Mouse (Mus musculus) MN1 (cell line): ENCODE measurements around the gene Gm3629.
"Not testable (repeated sequence)": the region's sequence is repeated elsewhere in the genome, so short reads cannot be mapped to it uniquely, and the experiment has no call there.

Experiments used
- DNase-seq: peaks from one replicate; pipeline ENCODE4 v3.0.0-alpha.2; 2016; ENCODE audit warnings: low spot score

The Gm3629 gene

DNA sequence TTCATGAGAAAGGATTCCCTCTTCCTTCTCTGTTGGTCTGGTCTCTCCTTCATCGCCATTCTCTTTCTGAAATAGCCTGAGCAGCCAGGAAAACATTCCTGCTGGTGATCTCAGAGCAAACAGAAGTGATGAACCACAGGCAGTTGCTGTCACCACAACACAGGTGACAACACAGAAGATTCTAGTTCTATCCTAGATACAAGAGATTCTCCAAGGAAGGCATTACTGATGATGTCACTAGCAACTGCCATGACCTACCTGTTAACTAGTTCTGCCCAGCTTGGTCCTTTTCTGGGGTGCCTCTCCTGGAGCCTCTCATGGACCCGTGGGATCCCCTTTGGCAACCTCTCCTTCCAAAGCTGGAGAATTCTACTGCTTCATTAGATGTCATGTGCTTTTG, at the start of gene Gm3629:
Gene Gm3629 (minus strand): TSS at position 101 of the 400 bp plus-strand sequence.
- not testable (repeated sequence) for DNase-seq

DNA sequence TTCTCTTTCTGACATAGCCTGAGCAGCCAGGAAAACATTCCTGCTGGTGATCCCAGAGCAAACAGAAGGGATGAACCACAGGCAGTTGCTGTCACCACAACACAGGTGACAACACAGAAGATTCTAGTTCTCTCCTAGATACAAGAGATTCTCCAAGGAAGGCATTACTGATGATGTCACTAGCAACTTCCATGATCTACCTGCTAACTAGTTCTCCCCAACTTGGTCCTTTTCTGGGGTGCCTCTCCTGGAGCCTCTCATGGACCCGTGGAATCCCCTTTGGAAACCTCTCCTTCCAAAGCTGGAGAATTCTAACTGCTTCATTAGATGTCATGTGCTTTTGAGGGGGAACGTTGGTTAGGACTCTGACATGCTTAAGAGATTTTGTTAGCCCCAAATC, 31.9 kb upstream of the Gm3629 start, which contains the start of gene Gm3460:
Gene Gm3460 (minus strand): TSS at position 101 of the 400 bp plus-strand sequence.
- DNase-seq: not testable (repeated sequence)

DNA sequence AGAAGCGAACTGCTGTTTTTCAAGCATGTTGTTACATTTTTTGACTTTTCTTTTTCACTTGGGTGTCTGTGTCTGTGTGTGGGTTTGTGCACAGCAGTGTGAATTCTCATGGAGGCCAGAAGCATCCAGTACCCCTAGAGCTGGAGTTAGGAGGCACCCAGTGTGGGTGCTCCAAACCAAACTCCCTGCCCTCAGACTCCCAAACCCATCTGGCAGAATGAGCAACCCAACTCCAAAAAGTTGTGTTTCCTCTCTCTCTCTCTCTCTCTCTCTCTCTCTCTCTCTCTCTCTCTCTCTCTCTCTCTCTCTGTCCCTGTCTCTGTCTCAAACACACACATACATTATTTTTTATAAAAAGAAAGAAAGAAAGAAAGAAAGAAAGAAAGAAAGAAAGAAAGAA, 16.0 kb upstream of the Gm3629 start:
- DNase-seq: not testable (repeated sequence)

DNA sequence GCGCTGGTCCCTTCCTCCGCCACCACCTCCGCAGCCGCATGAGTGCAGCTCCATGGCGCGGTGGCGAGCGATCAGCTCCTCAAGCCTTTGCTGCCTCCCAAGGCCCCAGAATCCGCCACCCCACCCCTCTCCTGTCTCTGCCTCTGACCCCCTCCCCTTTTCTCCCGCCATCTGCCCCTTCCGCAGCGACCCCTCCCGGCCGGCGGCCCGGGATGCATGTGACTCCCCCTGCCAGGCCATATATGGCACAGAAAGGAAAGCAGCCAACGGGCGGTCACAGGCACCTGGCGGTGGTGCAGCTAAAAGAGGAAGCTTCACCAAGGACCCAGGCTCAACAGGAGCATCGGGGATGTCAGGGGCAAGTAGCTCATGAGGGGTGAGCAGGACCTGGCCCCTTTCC, 14.6 kb upstream of the Gm3629 start:
- DNase-seq: peak; percentile 57

DNA sequence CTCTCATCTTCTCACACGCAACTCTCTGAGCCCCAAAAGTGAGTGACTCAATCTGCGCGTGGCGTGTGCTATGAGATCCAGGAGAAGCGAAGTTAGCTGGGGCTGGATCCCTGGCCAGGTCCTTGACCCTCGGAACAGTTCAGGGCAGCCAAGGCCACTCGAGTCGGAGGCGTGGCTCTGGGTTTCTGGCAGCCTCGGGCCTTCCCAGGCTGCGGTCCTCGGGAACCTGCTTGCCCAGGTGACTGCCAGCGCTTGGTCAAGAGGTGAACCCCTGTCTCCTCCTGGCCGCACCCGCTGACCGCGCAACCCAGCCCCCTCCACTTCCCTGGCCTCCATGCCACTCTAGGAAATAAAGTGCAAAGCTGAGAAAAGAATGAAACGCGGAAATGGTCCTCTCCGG, 14.1 kb upstream of the Gm3629 start:
- peak; percentile 8 for DNase-seq

DNA sequence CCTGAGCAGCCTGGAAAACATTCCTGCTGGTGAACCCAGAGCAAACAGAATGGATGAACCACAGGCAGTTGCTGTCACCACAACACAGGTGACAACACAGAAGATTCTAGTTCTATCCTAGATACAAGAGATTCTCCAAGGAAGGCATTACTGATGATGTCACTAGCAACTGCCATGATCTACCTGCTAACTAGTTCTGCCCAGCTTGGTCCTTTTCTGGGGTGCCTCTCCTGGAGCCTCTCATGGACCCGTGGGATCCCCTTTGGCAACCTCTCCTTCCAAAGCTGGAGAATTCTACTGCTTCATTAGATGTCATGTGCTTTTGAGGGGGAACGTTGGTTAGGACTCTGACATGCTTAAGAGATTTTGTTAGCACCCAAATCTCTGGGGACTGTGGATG, 53.2 kb downstream of the Gm3629 start, which contains the start of gene Gm8356:
Gene Gm8356 (minus strand): TSS at position 101 of the 400 bp plus-strand sequence.
- not testable (repeated sequence) for DNase-seq
